Comparison of ENCODE assay signal across 8 mouse cellular contexts in the genomic region with DNA sequence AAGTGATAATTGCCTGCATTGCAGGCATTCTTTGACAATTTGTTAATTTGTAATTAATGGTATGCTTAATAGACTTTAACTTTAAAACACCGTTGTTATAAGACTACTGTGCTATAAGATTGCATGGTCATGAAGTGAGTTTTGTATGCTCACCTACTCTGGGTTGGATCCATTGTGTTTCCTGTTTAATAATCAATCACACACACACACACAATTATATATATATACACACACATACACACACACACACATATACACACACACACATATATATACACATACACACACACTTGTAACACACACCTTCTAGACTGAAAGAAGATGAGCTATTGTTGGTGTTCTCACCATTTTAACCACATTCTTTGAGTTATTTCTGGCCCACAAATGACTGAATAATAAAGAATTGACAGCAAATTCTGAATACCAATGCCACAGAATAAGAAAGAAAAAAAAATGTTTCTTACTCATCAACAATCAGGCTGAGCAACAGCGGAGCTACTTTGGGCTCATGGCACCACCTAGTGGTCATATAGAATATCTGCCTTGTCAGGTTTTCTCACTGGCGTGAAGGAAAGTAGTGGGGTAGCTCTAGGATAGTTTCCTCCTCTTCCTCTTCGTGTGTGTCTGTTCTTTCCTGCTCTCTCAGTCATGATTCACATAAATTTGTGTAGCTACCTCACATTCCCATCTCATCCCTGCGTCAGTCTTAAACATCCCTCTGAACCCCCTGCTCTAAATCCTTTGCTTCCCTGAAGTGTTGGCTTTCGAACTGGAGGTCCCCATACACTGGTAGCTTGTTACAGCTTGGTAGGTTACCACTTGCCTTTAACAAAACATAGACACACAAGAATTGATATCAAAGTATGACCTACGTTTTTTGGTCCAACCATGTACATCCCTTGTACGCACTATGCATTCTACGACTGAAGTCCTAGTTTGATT. TPM values are rescaled to one million over a fixed set of nuclear protein-coding genes. Genes with fewer than 3 reads are reported as not detected.
DNase-seq lines count a peak whose midpoint lies in the region; ATAC-seq and TF ChIP-seq lines count a peak whose summit lies in the region.

No protein-coding gene starts in this region.

- no peaks in the 10 kb centered on the region for H3K27me3 ChIP-seq in hindbrain, embryonic 14.5 days (ENCODE audit: control insufficient read depth, insufficient read depth, low read length)
- H3K27me3 ChIP-seq in lung, postnatal 0 days (replicated peaks; ENCODE audit: insufficient read depth, low read length): no peaks in the 10 kb centered on the region
- no peaks in the 10 kb centered on the region for H3K27me3 ChIP-seq in splenic B cell, adult 2 months (ENCODE audit: control insufficient read depth, insufficient read depth, low read length, poor library complexity, severe bottlenecking)

- H3K4me2 ChIP-seq in hindbrain, embryonic 14.5 days (replicated peaks): no peak overlapping the region
- no peak overlapping the region for H3K4me2 ChIP-seq in lung, postnatal 0 days (replicated peaks; ENCODE audit: low read depth, low read length)

- no peak for TF ChIP-seq POLR2A in cortical plate, adult 2 months (IDR thresholded peaks at IDR 0.05; ENCODE audit: extremely low read depth, insufficient read depth, low read length)

- H3K27ac ChIP-seq in cortical plate, adult 2 months (ENCODE audit: insufficient read depth, low read length): no peak overlapping the region
- no peak overlapping the region for H3K27ac ChIP-seq in hindbrain, embryonic 14.5 days
- H3K27ac ChIP-seq in lung, postnatal 0 days (ENCODE audit: low read length): no peak overlapping the region

- 0 out of 2 replicates have a peak, but pooled peaks have one; percentile 58 for ATAC-seq in hindbrain, embryonic 14.5 days (ENCODE audit: low FRiP score)
- ATAC-seq in lung, postnatal 0 days: 0 out of 2 replicates have a peak, but pooled peaks have one; percentile 23

- H3K9ac ChIP-seq in hindbrain, embryonic 14.5 days: no peak overlapping the region
- H3K9ac ChIP-seq in lung, postnatal 0 days (replicated peaks; ENCODE audit: low read depth): no peak overlapping the region

- no peak overlapping the region for H3K4me3 ChIP-seq in cortical plate, adult 2 months (ENCODE audit: insufficient read depth, low read length)
- no peak overlapping the region for H3K4me3 ChIP-seq in hindbrain, embryonic 14.5 days (replicated peaks; ENCODE audit: low read length)
- no peak overlapping the region for H3K4me3 ChIP-seq in lung, postnatal 0 days (ENCODE audit: low read depth, low read length)

- peak; percentile 90 for TF ChIP-seq CTCF in cortical plate, adult 2 months (IDR thresholded peaks at IDR 0.05; ENCODE audit: extremely low read depth, insufficient read depth, low read length)
- peak; percentile 90 for TF ChIP-seq CTCF in lung, postnatal 0 days (IDR thresholded peaks at IDR 0.05)

- peak; percentile 45 for DNase-seq in adrenal gland, postnatal 14 days
- no peak for DNase-seq in adrenal gland, postnatal 4 days (ENCODE audit: low spot score in 2 of 2)
- peak; percentile 60 for DNase-seq in right cerebral cortex, adult 18-20 months
- no peak for DNase-seq in right cerebral cortex, postnatal 25 days
- peak; percentile 86 for DNase-seq in hindbrain, embryonic 14.5 days (ENCODE audit: low spot score)
- peak; percentile 82 for DNase-seq in lung, postnatal 0 days (ENCODE audit: low spot score)
- peak; percentile 51 for DNase-seq in splenic B cell, adult 2 months (ENCODE audit: low read depth, low spot score)

- TF ChIP-seq EP300 in lung, postnatal 0 days (IDR thresholded peaks at IDR 0.05): no peak

- 50% methylated on average over 9 of the region's 9 CpGs for WGBS in hindbrain, embryonic 14.5 days
- WGBS in lung, postnatal 0 days: 47% methylated on average over 9 of the region's 9 CpGs

- no peaks in the 10 kb centered on the region for H3K4me1 ChIP-seq in cortical plate, adult 2 months (ENCODE audit: control insufficient read depth, insufficient read depth, low read length)
- H3K4me1 ChIP-seq in hindbrain, embryonic 14.5 days (replicated peaks; ENCODE audit: control insufficient read depth, insufficient read depth, low read length): peaks cover 11% of the 10 kb centered on the region
- H3K4me1 ChIP-seq in lung, postnatal 0 days (ENCODE audit: insufficient read depth, low read depth, low read length): no peaks in the 10 kb centered on the region

- no peaks in the 10 kb centered on the region for H3K9me3 ChIP-seq in hindbrain, embryonic 14.5 days (ENCODE audit: control insufficient read depth, low read length)
- H3K9me3 ChIP-seq in lung, postnatal 0 days (ENCODE audit: low read length): no peaks in the 10 kb centered on the region

- no peaks in the 10 kb centered on the region for H3K36me3 ChIP-seq in hindbrain, embryonic 14.5 days (replicated peaks; ENCODE audit: control insufficient read depth, insufficient read depth)
- H3K36me3 ChIP-seq in lung, postnatal 0 days (ENCODE audit: insufficient read depth, low read length): no peaks in the 10 kb centered on the region
- no peaks in the 10 kb centered on the region for H3K36me3 ChIP-seq in splenic B cell, adult 2 months (ENCODE audit: control insufficient read depth, insufficient read depth, low read length, poor library complexity, severe bottlenecking)

RNA-seq across cellular contexts. Expression of a gene that starts 18.9 kb away (rescaled TPM):
- total RNA-seq in adrenal gland, postnatal 14 days (2021): 15.8 and 18.4 TPM in 2 replicates
- total RNA-seq in adrenal gland, postnatal 4 days (2021): 10 to 100 TPM; 27.5 to 31.2 TPM
- 207 and 221 TPM in 2 replicates for polyA plus RNA-seq in cortical plate, adult 2 months (2012; rRNA removed)
- polyA plus RNA-seq in hindbrain, embryonic 14.5 days (2014; fragmentation: Nextera tagmentation; extraction: Ambion mirVana): 163 and 172 TPM in 2 replicates
- 52.2 and 56.8 TPM in 2 replicates for polyA plus RNA-seq in lung, postnatal 0 days (2015; fragmentation: Nextera tagmentation; extraction: Ambion mirVana)

Comparison
In these comparisons a context has a peak if more than half of its experiments do, and no peak if none do; other contexts are left out.
1. DNase-seq: peak in adrenal gland, postnatal 14 days (single experiment), right cerebral cortex, adult 18-20 months (single experiment), hindbrain, embryonic 14.5 days (single experiment), lung, postnatal 0 days (single experiment) and splenic B cell, adult 2 months (single experiment); none in adrenal gland, postnatal 4 days (0 of 2) and right cerebral cortex, postnatal 25 days (single experiment).